Mouse (Mus musculus) liver, adult 2 months (tissue): ENCODE measurements at regions not wholly inside any gene's neighbourhood (a gene's known extent, or its start where the extent isn't known, plus 50 kb on each side); places are given as distances from the start of the nearest gene placed in this dataset.

Source experiments
- CTCF ChIP-seq: fragments of 200-500 bp; IDR thresholded peaks from 2 replicates; pipeline ENCODE4 v1.5.1; 2011; ENCODE audit warnings: low read depth, low read length, control low read depth
- POLR2A ChIP-seq: fragments of 200-500 bp; IDR thresholded peaks from 2 replicates; pipeline ENCODE4 v1.6.1; 2011; ENCODE audit warnings: low read length, control low read depth; ENCODE audit not compliant: insufficient read depth; ENCODE audit errors: extremely low read depth

GRCm38 (mm10) chr4:131236611-131237031, 292.4 kb downstream of the Matn1 start:
- no peak for TF ChIP-seq CTCF
- no peak for TF ChIP-seq POLR2A
